Mouse (Mus musculus): ENCODE measurements at regions not wholly inside any gene's neighbourhood (a gene's known extent, or its start where the extent isn't known, plus 50 kb on each side); places are given as distances from the start of the nearest gene placed in this dataset.

- Histone ChIP-seq H3K27ac (ENCODE audit: insufficient read depth, low read depth, low read length, poor library complexity, severe bottlenecking) (no peak overlapping the region), H3K4me1 (ENCODE audit: control insufficient read depth in 2 of 2, insufficient read depth in 2 of 2, low read length in 2 of 2, poor library complexity in 1 of 2) (no peaks in the 10 kb centered on the region), H3K4me3 (ENCODE audit: insufficient read depth in 1 of 2, low read depth in 1 of 2, low read length in 2 of 2, poor library complexity in 1 of 2, severe bottlenecking in 1 of 2) (no peak overlapping the region), H3K9me3 (ENCODE audit: control insufficient read depth, insufficient read depth, low read depth, low read length) (no peaks in the 10 kb centered on the region), H3K36me3 (ENCODE audit: control insufficient read depth, insufficient read depth, low read length, poor library complexity, severe bottlenecking) (no peaks in the 10 kb centered on the region), H3K9ac (ENCODE audit: insufficient read depth, low read depth, low read length, poor library complexity, severe bottlenecking) (no peak overlapping the region)
- TF ChIP-seq CHD2 (IDR thresholded peaks at IDR 0.05; ENCODE audit: low read depth, low read length) (no peak), HCFC1 (IDR thresholded peaks at IDR 0.05; ENCODE audit: borderline replicate concordance, insufficient read depth, low read length) (no peak), ZC3H11A (IDR thresholded peaks at IDR 0.05; ENCODE audit: borderline replicate concordance, low read depth, low read length) (no peak), MAFK (IDR thresholded peaks at IDR 0.05; ENCODE audit: insufficient read depth, low read depth, low read length) (no peak), ZNF384 (IDR thresholded peaks at IDR 0.05; ENCODE audit: low read depth, low read length) (no peak)
- DNase-seq (ENCODE audit: low read depth, low spot score) = no peak
- in situ Hi-C loops (cut with MboI; ENCODE audit: low sequenced_read_pairs in 2 of 2, unreplicated experiment in 2 of 2) = no loop called here
Observed at GRCm38 (mm10) chr2:57807911-57808310, 189.8 kb upstream of the Galnt5 start.

GRCm38 (mm10) chr2:57812996-57813395, 184.7 kb upstream of the Galnt5 start:
- H3K9ac ChIP-seq (ENCODE audit: insufficient read depth, low read depth, low read length, poor library complexity, severe bottlenecking) = no peak overlapping the region
- in situ Hi-C loops (cut with MboI; ENCODE audit: low sequenced_read_pairs in 2 of 2, unreplicated experiment in 2 of 2) = no loop called here

DNA sequence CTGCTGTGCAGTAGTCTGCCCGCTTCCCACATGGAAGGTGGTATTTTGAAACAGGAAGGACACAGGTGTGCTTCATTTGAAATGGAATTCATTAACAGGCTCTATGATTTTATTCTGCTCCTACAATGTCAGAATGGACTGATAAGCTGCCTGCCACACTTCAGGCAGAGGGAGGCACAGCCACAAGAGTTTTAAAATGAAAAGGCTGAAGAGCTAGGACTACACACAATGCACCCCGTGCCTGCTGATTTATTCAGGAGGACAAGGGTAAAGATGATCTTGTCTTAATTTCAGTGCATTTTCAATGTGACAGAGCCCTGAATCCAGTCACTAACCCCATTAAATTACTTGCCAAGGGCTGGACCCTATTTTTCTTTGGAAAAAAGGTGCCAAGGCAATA, 177.3 kb upstream of the Galnt5 start:
- Histone ChIP-seq H3K27ac (ENCODE audit: insufficient read depth, low read depth, low read length, poor library complexity, severe bottlenecking) (no peak overlapping the region), H3K36me3 (ENCODE audit: control insufficient read depth, insufficient read depth, low read length, poor library complexity, severe bottlenecking) (no peaks in the 10 kb centered on the region), H3K9me3 (ENCODE audit: control insufficient read depth, insufficient read depth, low read depth, low read length) (no peaks in the 10 kb centered on the region), H3K4me3 (ENCODE audit: insufficient read depth in 1 of 2, low read depth in 1 of 2, low read length in 2 of 2, poor library complexity in 1 of 2, severe bottlenecking in 1 of 2) (no peak overlapping the region), H3K4me1 (ENCODE audit: control insufficient read depth in 2 of 2, insufficient read depth in 2 of 2, low read length in 2 of 2, poor library complexity in 1 of 2) (no peaks in the 10 kb centered on the region), H3K9ac (ENCODE audit: insufficient read depth, low read depth, low read length, poor library complexity, severe bottlenecking) (no peak overlapping the region)
- TF ChIP-seq ZNF384 (IDR thresholded peaks at IDR 0.05; ENCODE audit: low read depth, low read length) (no peak), MAFK (IDR thresholded peaks at IDR 0.05; ENCODE audit: insufficient read depth, low read depth, low read length) (no peak)
- DNase-seq (ENCODE audit: low read depth, low spot score) = no peak
- in situ Hi-C loops (cut with MboI; ENCODE audit: low sequenced_read_pairs in 2 of 2, unreplicated experiment in 2 of 2) = no loop called here

More at GRCm38 (mm10) chr2:57812996-57813395, 184.7 kb upstream of the Galnt5 start:
- H3K36me3 ChIP-seq (ENCODE audit: control insufficient read depth, insufficient read depth, low read length, poor library complexity, severe bottlenecking) = no peaks in the 10 kb centered on the region
- H3K27ac ChIP-seq (ENCODE audit: insufficient read depth, low read depth, low read length, poor library complexity, severe bottlenecking) = no peak overlapping the region
- no peak overlapping the region for H3K4me3 ChIP-seq (ENCODE audit: insufficient read depth in 1 of 2, low read depth in 1 of 2, low read length in 2 of 2, poor library complexity in 1 of 2, severe bottlenecking in 1 of 2)
- H3K9me3 ChIP-seq (ENCODE audit: control insufficient read depth, insufficient read depth, low read depth, low read length) = no peaks in the 10 kb centered on the region
- no peaks in the 10 kb centered on the region for H3K4me1 ChIP-seq (ENCODE audit: control insufficient read depth in 2 of 2, insufficient read depth in 2 of 2, low read length in 2 of 2, poor library complexity in 1 of 2)
- TF ChIP-seq ZC3H11A (IDR thresholded peaks at IDR 0.05; ENCODE audit: borderline replicate concordance, low read depth, low read length) (no peak), HCFC1 (IDR thresholded peaks at IDR 0.05; ENCODE audit: borderline replicate concordance, insufficient read depth, low read length) (no peak), ZNF384 (IDR thresholded peaks at IDR 0.05; ENCODE audit: low read depth, low read length) (no peak), CHD2 (IDR thresholded peaks at IDR 0.05; ENCODE audit: low read depth, low read length) (no peak), MAFK (IDR thresholded peaks at IDR 0.05; ENCODE audit: insufficient read depth, low read depth, low read length) (no peak)
- DNase-seq (ENCODE audit: low read depth, low spot score) = no peak

DNA sequence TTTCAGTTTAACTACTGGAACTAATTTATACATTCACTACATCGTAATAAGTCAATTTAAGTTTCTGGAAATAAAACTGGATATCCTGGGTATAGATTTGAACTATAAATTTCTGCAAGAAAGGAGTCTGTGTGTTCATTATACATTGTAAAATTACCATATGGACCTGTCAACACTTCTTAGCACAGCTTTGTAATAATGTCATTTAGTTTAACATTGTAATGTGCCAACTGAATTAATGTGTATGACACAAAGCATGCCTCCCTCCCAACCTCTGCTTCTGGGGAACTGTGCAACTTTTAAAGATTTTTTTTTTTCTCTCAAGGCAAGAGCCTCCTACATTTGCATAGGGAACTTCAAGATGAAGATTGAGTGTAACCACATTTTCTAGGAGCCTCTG, 176.8 kb upstream of the Galnt5 start:
- Histone ChIP-seq H3K9ac (ENCODE audit: insufficient read depth, low read depth, low read length, poor library complexity, severe bottlenecking) (no peak overlapping the region), H3K4me1 (ENCODE audit: control insufficient read depth in 2 of 2, insufficient read depth in 2 of 2, low read length in 2 of 2, poor library complexity in 1 of 2) (no peaks in the 10 kb centered on the region), H3K27ac (ENCODE audit: insufficient read depth, low read depth, low read length, poor library complexity, severe bottlenecking) (no peak overlapping the region), H3K9me3 (ENCODE audit: control insufficient read depth, insufficient read depth, low read depth, low read length) (no peaks in the 10 kb centered on the region), H3K36me3 (ENCODE audit: control insufficient read depth, insufficient read depth, low read length, poor library complexity, severe bottlenecking) (no peaks in the 10 kb centered on the region), H3K4me3 (ENCODE audit: insufficient read depth in 1 of 2, low read depth in 1 of 2, low read length in 2 of 2, poor library complexity in 1 of 2, severe bottlenecking in 1 of 2) (no peak overlapping the region)
- TF ChIP-seq ZC3H11A (IDR thresholded peaks at IDR 0.05; ENCODE audit: borderline replicate concordance, low read depth, low read length) (no peak), ZNF384 (IDR thresholded peaks at IDR 0.05; ENCODE audit: low read depth, low read length) (no peak), CHD2 (IDR thresholded peaks at IDR 0.05; ENCODE audit: low read depth, low read length) (no peak), MAFK (IDR thresholded peaks at IDR 0.05; ENCODE audit: insufficient read depth, low read depth, low read length) (no peak), HCFC1 (IDR thresholded peaks at IDR 0.05; ENCODE audit: borderline replicate concordance, insufficient read depth, low read length) (no peak)
- in situ Hi-C loops (cut with MboI; ENCODE audit: low sequenced_read_pairs in 2 of 2, unreplicated experiment in 2 of 2) = no loop called here
- no peak for DNase-seq (ENCODE audit: low read depth, low spot score)

DNA sequence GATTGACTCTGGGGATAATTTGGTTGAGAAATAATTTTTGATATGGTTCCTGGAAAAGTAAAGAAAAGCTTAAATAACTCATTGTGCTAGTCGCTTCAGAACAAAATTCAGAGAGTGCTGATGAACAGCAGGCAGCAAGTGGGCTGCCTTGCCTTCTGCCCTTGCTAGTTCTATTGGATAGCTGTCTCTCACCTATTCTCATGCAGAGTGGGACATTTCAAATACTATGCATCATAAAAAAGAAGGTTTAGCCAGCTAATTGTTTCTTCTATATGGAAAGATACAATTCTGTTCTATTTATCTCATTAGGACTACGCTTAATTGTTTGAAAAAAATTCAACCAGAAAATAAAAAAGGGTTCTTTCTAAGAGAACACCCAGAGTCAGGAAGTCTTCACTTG, 169.4 kb upstream of the Galnt5 start:
- no peak for TF ChIP-seq ZC3H11A (IDR thresholded peaks at IDR 0.05; ENCODE audit: borderline replicate concordance, low read depth, low read length)
- TF ChIP-seq ZNF384 (IDR thresholded peaks at IDR 0.05; ENCODE audit: low read depth, low read length) = peak; percentile 32; the same call in 1 of the 2 replicates
- in situ Hi-C loops (cut with MboI; ENCODE audit: low sequenced_read_pairs in 2 of 2, unreplicated experiment in 2 of 2) = no loop called here
- no peak overlapping the region for H3K4me3 ChIP-seq (ENCODE audit: insufficient read depth in 1 of 2, low read depth in 1 of 2, low read length in 2 of 2, poor library complexity in 1 of 2, severe bottlenecking in 1 of 2)
- peaks cover 0 to 5% of the 10 kb centered on the region in 2 experiments; a peak in 1 of 4 replicates for H3K4me1 ChIP-seq (ENCODE audit: control insufficient read depth in 2 of 2, insufficient read depth in 2 of 2, low read length in 2 of 2, poor library complexity in 1 of 2)
- H3K9ac ChIP-seq (ENCODE audit: insufficient read depth, low read depth, low read length, poor library complexity, severe bottlenecking) = no peak overlapping the region
- peak; percentile 29 for DNase-seq (ENCODE audit: low read depth, low spot score)
- no peaks in the 10 kb centered on the region for H3K9me3 ChIP-seq (ENCODE audit: control insufficient read depth, insufficient read depth, low read depth, low read length)
- no peaks in the 10 kb centered on the region for H3K36me3 ChIP-seq (ENCODE audit: control insufficient read depth, insufficient read depth, low read length, poor library complexity, severe bottlenecking)
- no peak overlapping the region for H3K27ac ChIP-seq (ENCODE audit: insufficient read depth, low read depth, low read length, poor library complexity, severe bottlenecking)

Measured in ES-E14 (cell line).